Mouse (Mus musculus): Measurements from ENCODE around the gene Supt6. TPM values are rescaled to one million over a fixed set of nuclear protein-coding genes. Genes with fewer than 3 reads are reported as not detected.

Supt6 gene
- total and polyA plus RNA-seq, 2 experiments from 2014 or later: 19.4 to 37.6 TPM

- Histone ChIP-seq H3K4me3 (ENCODE audit: low read depth, low read length) (no peak overlapping the region), H3K27me3 (ENCODE audit: insufficient read depth, low read length) (no peaks in the 10 kb centered on the region), H3K36me3 (ENCODE audit: insufficient read depth, low read length) (peaks cover 40% of the 10 kb centered on the region), H3K4me1 (ENCODE audit: insufficient read depth, low read length) (peaks cover 9% of the 10 kb centered on the region), H3K9ac (replicated peaks; ENCODE audit: low read length, poor library complexity, severe bottlenecking) (no peak overlapping the region), H3K9me3 (ENCODE audit: low read length) (no peaks in the 10 kb centered on the region), H3K27ac (ENCODE audit: low read depth, low read length) (no peak overlapping the region), H3K4me2 (ENCODE audit: low read depth, low read length, poor library complexity, severe bottlenecking) (no peak overlapping the region)
- TF ChIP-seq CTCF (IDR thresholded peaks at IDR 0.05): no peak
- ATAC-seq (ENCODE audit: low FRiP score): no peak
- DNase-seq (ENCODE audit: low spot score): no peak
- WGBS: 93% methylated on average over 3 of the region's 3 CpGs
These were observed 85.1 kb downstream of the Supt6 start for GRCm38 (mm10) chr11:78160675-78161074.

- ATAC-seq (ENCODE audit: low FRiP score): no peak
- Histone ChIP-seq H3K27ac (ENCODE audit: low read depth, low read length) (no peak overlapping the region), H3K9me3 (ENCODE audit: low read length) (no peaks in the 10 kb centered on the region), H3K27me3 (ENCODE audit: insufficient read depth, low read length) (no peaks in the 10 kb centered on the region), H3K36me3 (ENCODE audit: insufficient read depth, low read length) (peaks cover 45% of the 10 kb centered on the region), H3K4me1 (ENCODE audit: insufficient read depth, low read length) (peaks cover 9% of the 10 kb centered on the region), H3K9ac (replicated peaks; ENCODE audit: low read length, poor library complexity, severe bottlenecking) (no peak overlapping the region), H3K4me3 (ENCODE audit: low read depth, low read length) (no peak overlapping the region), H3K4me2 (ENCODE audit: low read depth, low read length, poor library complexity, severe bottlenecking) (no peak overlapping the region)
- 91% methylated on average over 18 of the region's 18 CpGs for WGBS
- no peak for TF ChIP-seq CTCF (IDR thresholded peaks at IDR 0.05)
- DNase-seq (ENCODE audit: low spot score): no peak
These were observed 85.6 kb downstream of the Supt6 start for GRCm38 (mm10) chr11:78160171-78160570.

- Histone ChIP-seq H3K9ac (replicated peaks; ENCODE audit: low read length, poor library complexity, severe bottlenecking) (no peak overlapping the region), H3K4me2 (ENCODE audit: low read depth, low read length, poor library complexity, severe bottlenecking) (no peak overlapping the region), H3K27ac (ENCODE audit: low read depth, low read length) (no peak overlapping the region), H3K4me1 (ENCODE audit: insufficient read depth, low read length) (peaks cover 10% of the 10 kb centered on the region), H3K4me3 (ENCODE audit: low read depth, low read length) (no peak overlapping the region), H3K9me3 (ENCODE audit: low read length) (no peaks in the 10 kb centered on the region), H3K36me3 (ENCODE audit: insufficient read depth, low read length) (peaks cover 51% of the 10 kb centered on the region), H3K27me3 (ENCODE audit: insufficient read depth, low read length) (no peaks in the 10 kb centered on the region)
- TF ChIP-seq CTCF (IDR thresholded peaks at IDR 0.05): no peak
- 72% methylated on average over 7 of the region's 7 CpGs for WGBS
- DNase-seq (ENCODE audit: low spot score) (no peak), ATAC-seq (ENCODE audit: low FRiP score) (no peak)
These were observed 86.2 kb downstream of the Supt6 start for GRCm38 (mm10) chr11:78159557-78159956.

GRCm38 (mm10) chr11:78159096-78159495, 86.7 kb downstream of the Supt6 start:
- no peaks in the 10 kb centered on the region for H3K9me3 ChIP-seq (ENCODE audit: low read length)
- no peak overlapping the region for H3K4me2 ChIP-seq (ENCODE audit: low read depth, low read length, poor library complexity, severe bottlenecking)
- peak; percentile 99 for TF ChIP-seq CTCF (IDR thresholded peaks at IDR 0.05)
- no peak overlapping the region for H3K27ac ChIP-seq (ENCODE audit: low read depth, low read length)
- no peak overlapping the region for H3K4me3 ChIP-seq (ENCODE audit: low read depth, low read length)
- H3K36me3 ChIP-seq (ENCODE audit: insufficient read depth, low read length): peaks cover 55% of the 10 kb centered on the region
- ATAC-seq (ENCODE audit: low FRiP score): peak; percentile 67; the same call in 1 of the 2 replicates
- 27% methylated on average over 2 of the region's 2 CpGs for WGBS
- H3K4me1 ChIP-seq (ENCODE audit: insufficient read depth, low read length): peaks cover 12% of the 10 kb centered on the region
- H3K9ac ChIP-seq (replicated peaks; ENCODE audit: low read length, poor library complexity, severe bottlenecking): no peak overlapping the region
- no peaks in the 10 kb centered on the region for H3K27me3 ChIP-seq (ENCODE audit: insufficient read depth, low read length)
- DNase-seq (ENCODE audit: low spot score): peak; percentile 91

Small RNA genes within 50 kb of the gene (microRNA-seq; reads per million reads assigned to microRNA genes)
- gene Mir7653 (ENCODE audit: borderline number of aligned reads): not detected

Other genes starting within 250 kb of the Supt6 start
- 69.3 and 77.7 TPM in 2 replicates for gene Dhrs13, start 213.7 kb downstream of the Supt6 start, total RNA-seq (2014; rRNA removed)
- gene Dhrs13, start 213.7 kb downstream of the Supt6 start, polyA plus RNA-seq (2015; fragmentation: Nextera tagmentation; extraction: Ambion mirVana): 61.9 and 62.1 TPM in 2 replicates
- gene Flot2, start 208.1 kb downstream of the Supt6 start, total RNA-seq (2014; rRNA removed): 67.3 and 87.1 TPM in 2 replicates
- 92.7 and 97.9 TPM in 2 replicates for gene Flot2, start 208.1 kb downstream of the Supt6 start, polyA plus RNA-seq (2015; fragmentation: Nextera tagmentation; extraction: Ambion mirVana)
- gene Eral1, start 165.6 kb downstream of the Supt6 start, total RNA-seq (2014; rRNA removed): 30.7 and 39.2 TPM in 2 replicates
- gene Eral1, start 165.6 kb downstream of the Supt6 start, polyA plus RNA-seq (2015; fragmentation: Nextera tagmentation; extraction: Ambion mirVana): 26.1 and 27.4 TPM in 2 replicates
- gene Fam222b, start 151.3 kb downstream of the Supt6 start, total RNA-seq (2014; rRNA removed): 27.2 and 34.5 TPM in 2 replicates
- 28.2 and 29.1 TPM in 2 replicates for gene Fam222b, start 151.3 kb downstream of the Supt6 start, polyA plus RNA-seq (2015; fragmentation: Nextera tagmentation; extraction: Ambion mirVana)
- 80.5 and 89.5 TPM in 2 replicates for gene Traf4, start 80.4 kb downstream of the Supt6 start, total RNA-seq (2014; rRNA removed)
- 68.4 and 71.1 TPM in 2 replicates for gene Traf4, start 80.4 kb downstream of the Supt6 start, polyA plus RNA-seq (2015; fragmentation: Nextera tagmentation; extraction: Ambion mirVana)
- gene Nek8, start 69.3 kb downstream of the Supt6 start, total RNA-seq (2014; rRNA removed): 7.1 and 7.6 TPM in 2 replicates
- 4.5 and 5.7 TPM in 2 replicates for gene Nek8, start 69.3 kb downstream of the Supt6 start, polyA plus RNA-seq (2015; fragmentation: Nextera tagmentation; extraction: Ambion mirVana)
- 12.6 and 24.0 TPM in 2 replicates for gene Tlcd1, start 69.3 kb downstream of the Supt6 start, total RNA-seq (2014; rRNA removed)
- 18.1 and 25.4 TPM in 2 replicates for gene Tlcd1, start 69.3 kb downstream of the Supt6 start, polyA plus RNA-seq (2015; fragmentation: Nextera tagmentation; extraction: Ambion mirVana)
- gene Rpl23a, start 62.4 kb downstream of the Supt6 start, total RNA-seq (2014; rRNA removed): 753 and 863 TPM in 2 replicates
- gene Rpl23a, start 62.4 kb downstream of the Supt6 start, polyA plus RNA-seq (2015; fragmentation: Nextera tagmentation; extraction: Ambion mirVana): 853 and 860 TPM in 2 replicates
- 71.3 and 78.4 TPM in 2 replicates for gene Rab34, start 57.6 kb downstream of the Supt6 start, total RNA-seq (2014; rRNA removed)
- gene Rab34, start 57.6 kb downstream of the Supt6 start, polyA plus RNA-seq (2015; fragmentation: Nextera tagmentation; extraction: Ambion mirVana): 65.0 and 65.5 TPM in 2 replicates
- gene Proca1, start 52.6 kb downstream of the Supt6 start, total RNA-seq (2014; rRNA removed): 1.0 TPM in 2 replicates
- gene Proca1, start 52.6 kb downstream of the Supt6 start, polyA plus RNA-seq (2015; fragmentation: Nextera tagmentation; extraction: Ambion mirVana): 3.3 and 4.8 TPM in 2 replicates
- 76.3 and 106 TPM in 2 replicates for gene Sdf2, start 241 bp downstream of the Supt6 start, total RNA-seq (2014; rRNA removed)
- 114 and 115 TPM in 2 replicates for gene Sdf2, start 241 bp downstream of the Supt6 start, polyA plus RNA-seq (2015; fragmentation: Nextera tagmentation; extraction: Ambion mirVana)
- 71.1 and 71.4 TPM in 2 replicates for gene 2610507B11Rik, start 15.8 kb upstream of the Supt6 start, total RNA-seq (2014; rRNA removed)
- gene 2610507B11Rik, start 15.8 kb upstream of the Supt6 start, polyA plus RNA-seq (2015; fragmentation: Nextera tagmentation; extraction: Ambion mirVana): 40.8 and 49.2 TPM in 2 replicates
- gene BC030499, start 44.9 kb upstream of the Supt6 start, total RNA-seq (2014; rRNA removed): 0.22 and 0.38 TPM in 2 replicates
- 0.12 TPM in 1 of 2 replicates, not detected in the other for gene BC030499, start 44.9 kb upstream of the Supt6 start, polyA plus RNA-seq (2015; fragmentation: Nextera tagmentation; extraction: Ambion mirVana)
- 3.1 and 3.6 TPM in 2 replicates for gene Spag5, start 55.5 kb upstream of the Supt6 start, total RNA-seq (2014; rRNA removed)
- 2.2 and 2.4 TPM in 2 replicates for gene Spag5, start 55.5 kb upstream of the Supt6 start, polyA plus RNA-seq (2015; fragmentation: Nextera tagmentation; extraction: Ambion mirVana)
- gene Aldoc, start 77.0 kb upstream of the Supt6 start, total RNA-seq (2014; rRNA removed): 265 and 359 TPM in 2 replicates
- gene Aldoc, start 77.0 kb upstream of the Supt6 start, polyA plus RNA-seq (2015; fragmentation: Nextera tagmentation; extraction: Ambion mirVana): 224 and 305 TPM in 2 replicates
- 62.4 and 67.2 TPM in 2 replicates for gene Pigs, start 82.4 kb upstream of the Supt6 start, total RNA-seq (2014; rRNA removed)
- 82.6 and 91.0 TPM in 2 replicates for gene Pigs, start 82.4 kb upstream of the Supt6 start, polyA plus RNA-seq (2015; fragmentation: Nextera tagmentation; extraction: Ambion mirVana)
- 93.5 and 141 TPM in 2 replicates for gene Unc119, start 97.5 kb upstream of the Supt6 start, total RNA-seq (2014; rRNA removed)
- 79.6 and 83.4 TPM in 2 replicates for gene Unc119, start 97.5 kb upstream of the Supt6 start, polyA plus RNA-seq (2015; fragmentation: Nextera tagmentation; extraction: Ambion mirVana)
- gene Foxn1, start 140.6 kb upstream of the Supt6 start, total RNA-seq (2014; rRNA removed): not detected in 2 replicates
- gene Foxn1, start 140.6 kb upstream of the Supt6 start, polyA plus RNA-seq (2015; fragmentation: Nextera tagmentation; extraction: Ambion mirVana): not detected in 2 replicates
- not detected in 2 replicates for gene Slc13a2, start 176.2 kb upstream of the Supt6 start, total RNA-seq (2014; rRNA removed)
- not detected in 2 replicates for gene Slc13a2, start 176.2 kb upstream of the Supt6 start, polyA plus RNA-seq (2015; fragmentation: Nextera tagmentation; extraction: Ambion mirVana)
- gene Slc46a1, start 219.7 kb upstream of the Supt6 start, total RNA-seq (2014; rRNA removed): 15.0 and 17.5 TPM in 2 replicates
- gene Slc46a1, start 219.7 kb upstream of the Supt6 start, polyA plus RNA-seq (2015; fragmentation: Nextera tagmentation; extraction: Ambion mirVana): 19.1 and 19.6 TPM in 2 replicates